Mouse (Mus musculus): ENCODE results near the gene Ano4.

DNA sequence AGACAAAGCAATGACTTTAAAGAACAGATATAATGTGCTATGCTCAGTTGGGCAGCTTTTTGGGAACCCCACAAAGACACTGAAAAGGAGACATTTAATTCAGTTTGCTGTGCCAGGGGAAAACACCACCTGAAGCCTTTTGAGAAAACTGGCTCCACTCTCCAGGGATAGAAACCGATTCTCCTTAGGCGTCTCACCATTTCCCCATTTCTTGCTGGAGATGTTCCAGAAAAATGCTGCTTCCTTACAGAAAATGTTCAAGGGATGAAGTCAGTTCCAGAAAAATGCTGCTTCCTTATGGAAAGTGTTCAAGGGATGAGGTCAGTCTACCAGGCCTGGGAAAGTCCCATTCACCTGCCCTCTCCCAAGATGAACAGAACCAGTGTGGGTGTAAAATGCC is 233.1 kb downstream of the Ano4 start:
- TF ChIP-seq CTCF (IDR thresholded peaks at IDR 0.05; ENCODE audit: borderline replicate concordance, extremely low read depth, insufficient read depth, insufficient read length) (no peak), POLR2A (IDR thresholded peaks at IDR 0.05; ENCODE audit: borderline replicate concordance, extremely low read depth, insufficient read depth, insufficient read length, poor library complexity, severe bottlenecking) (no peak)
